Mouse (Mus musculus) spleen, adult 2 months (tissue): ENCODE results near the gene Patz1.

ENCODE experiments used
- CTCF ChIP-seq: fragments of 200-500 bp; IDR thresholded peaks from 2 replicates; pipeline ENCODE4 v1.5.1; 2011; ENCODE audit warnings: mild to moderate bottlenecking, inconsistent platforms; ENCODE audit not compliant: insufficient read depth, insufficient read length, insufficient replicate concordance; ENCODE audit errors: extremely low read depth
- POLR2A ChIP-seq: fragments of 200-500 bp; IDR thresholded peaks from 2 replicates; pipeline ENCODE4 v1.6.1; 2011; ENCODE audit warnings: low read depth, low read length, inconsistent platforms

DNA sequence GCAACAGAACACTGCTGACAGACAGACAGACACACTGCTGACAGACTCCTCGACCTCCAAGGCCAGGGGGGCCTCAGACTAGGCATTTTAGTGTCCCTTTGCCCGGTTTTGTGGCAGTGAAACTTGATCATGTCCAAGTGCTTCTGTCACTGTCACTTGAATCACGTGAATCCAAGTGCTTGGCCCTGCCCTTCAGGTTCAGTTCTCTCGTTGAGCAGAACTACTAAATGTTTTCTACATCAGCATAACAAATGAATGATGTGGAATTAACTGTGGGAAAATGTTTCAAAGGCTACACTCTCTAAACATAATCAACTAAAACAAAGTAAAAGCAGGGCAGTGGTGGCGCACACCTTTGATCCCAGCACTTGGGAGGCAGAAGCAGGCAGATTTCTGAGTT lies 10.3 kb upstream of the Patz1 start:
- TF ChIP-seq CTCF (no peak), POLR2A (no peak)
